ENCODE assay signal across 10 mouse cellular contexts in genomic region chr4:70536661-70537580, GRCm38 (mm10). TPM values are rescaled to one million over a fixed set of nuclear protein-coding genes. Genes with fewer than 3 reads are reported as not detected.
DNase-seq lines count a peak whose midpoint lies in the region; ATAC-seq and TF ChIP-seq lines count a peak whose summit lies in the region.
"Had no signal": no experiment of that assay in that cellular context is flagged by ENCODE, and none has a peak within 500 bp of the region (broad histone marks: within the 10 kb centered on the region; RNA-seq: fewer than 3 reads in every experiment).

No protein-coding gene starts in this region.

- no peaks in the 10 kb centered on the region for H3K36me3 ChIP-seq in liver, adult 2 months (ENCODE audit: control insufficient read depth, insufficient read depth, low read length)
- no peaks in the 10 kb centered on the region for H3K36me3 ChIP-seq in liver, embryonic 11.5 days (ENCODE audit: control insufficient read depth, insufficient read depth, low read length)
- H3K36me3 ChIP-seq in limb, embryonic 15.5 days: no peaks in the 10 kb centered on the region
- H3K36me3 ChIP-seq in stomach, postnatal 0 days (ENCODE audit: control insufficient read depth, insufficient read depth, low read length): no peaks in the 10 kb centered on the region
- H3K36me3 ChIP-seq: heart, embryonic 15.5 days; liver, embryonic 12.5 days had no signal

- DNase-seq in adrenal gland, adult (ENCODE audit: inconsistent age in 2 of 2, low spot score in 1 of 2): peak; percentile 35 to 74
- DNase-seq in adrenal gland, postnatal 25 days: no peak
- DNase-seq in liver, adult 2 months (ENCODE audit: extremely low read depth, low read depth, low spot score): peak; percentile 74
- DNase-seq in liver, embryonic 11.5 days (ENCODE audit: low spot score): no peak
- DNase-seq in stomach, postnatal 0 days (ENCODE audit: low spot score): no peak
- DNase-seq in urinary bladder, adult 18-20 months (ENCODE audit: low spot score in 2 of 2): no peak

- no peak for TF ChIP-seq CTCF in liver, adult 2 months (IDR thresholded peaks at IDR 0.05; ENCODE audit: low read depth, low read length)
- TF ChIP-seq CTCF in stomach, postnatal 0 days (IDR thresholded peaks at IDR 0.05; ENCODE audit: low read depth): no peak

- no peaks in the 10 kb centered on the region; the same call in 1 of the 2 replicates for H3K79me2 ChIP-seq in liver, adult 2 months (ENCODE audit: control insufficient read depth, insufficient read depth, low read length)

- no peak for TF ChIP-seq EP300 in stomach, postnatal 0 days (optimal IDR thresholded peaks at IDR 0.05)

- no peak overlapping the region for H3K27ac ChIP-seq in liver, adult 2 months (replicated peaks; ENCODE audit: insufficient read depth, low read depth, low read length)
- no peak overlapping the region for H3K27ac ChIP-seq in liver, embryonic 11.5 days (ENCODE audit: low read depth, low read length)
- H3K27ac ChIP-seq in limb, embryonic 15.5 days: no peak overlapping the region
- H3K27ac ChIP-seq in stomach, postnatal 0 days (replicated peaks): peak overlapping the region; percentile 31; the same call in 1 of the 2 replicates
- H3K27ac ChIP-seq: liver, embryonic 12.5 days had no signal

- H3K4me3 ChIP-seq in liver, adult 2 months (ENCODE audit: insufficient read depth, low read depth, low read length): no peak overlapping the region
- no peak overlapping the region for H3K4me3 ChIP-seq in liver, embryonic 11.5 days (ENCODE audit: low read depth, low read length)
- H3K4me3 ChIP-seq in limb, embryonic 15.5 days: no peak overlapping the region
- no peak overlapping the region for H3K4me3 ChIP-seq in stomach, postnatal 0 days (ENCODE audit: low read depth, low read length)
- H3K4me3 ChIP-seq: liver, embryonic 12.5 days had no signal

- no peak for ATAC-seq in liver, embryonic 11.5 days (replicated peaks; ENCODE audit: low FRiP score)
- ATAC-seq in limb, embryonic 15.5 days (ENCODE audit: insufficient number of reproducible peaks, low FRiP score, low TSS enrichment, low read depth): no peak
- ATAC-seq in stomach, postnatal 0 days (ENCODE audit: low FRiP score, low TSS enrichment): no peak
- no peak for ATAC-seq in inflammation-experienced regulatory T-cells, adult 6 months
- ATAC-seq: liver, embryonic 12.5 days had no signal

- no peaks in the 10 kb centered on the region for H3K9me3 ChIP-seq in liver, embryonic 11.5 days (ENCODE audit: control insufficient read depth, low read length)
- H3K9me3 ChIP-seq in limb, embryonic 15.5 days: no peaks in the 10 kb centered on the region
- no peaks in the 10 kb centered on the region for H3K9me3 ChIP-seq in stomach, postnatal 0 days (ENCODE audit: control insufficient read depth, low read length)
- H3K9me3 ChIP-seq: heart, embryonic 15.5 days; liver, embryonic 12.5 days had no signal

- 59% methylated on average over 2 of the region's 2 CpGs for WGBS in liver, adult 2 months
- WGBS in liver, embryonic 11.5 days: 39% methylated on average over 2 of the region's 2 CpGs
- 16% methylated on average over 2 of the region's 2 CpGs for WGBS in limb, embryonic 15.5 days
- 30% methylated on average over 2 of the region's 2 CpGs for WGBS in stomach, postnatal 0 days

- H3K4me2 ChIP-seq in liver, embryonic 11.5 days: no peak overlapping the region
- H3K4me2 ChIP-seq in limb, embryonic 15.5 days: 0 out of 2 replicates have a peak overlapping the region, but pooled peaks have one; percentile 71
- no peak overlapping the region for H3K4me2 ChIP-seq in stomach, postnatal 0 days (replicated peaks; ENCODE audit: low read depth)

- no peaks in the 10 kb centered on the region for H3K27me3 ChIP-seq in liver, adult 2 months (ENCODE audit: control insufficient read depth, insufficient read depth, low read length)
- H3K27me3 ChIP-seq in liver, embryonic 11.5 days (replicated peaks; ENCODE audit: control insufficient read depth, insufficient read depth, low read length): no peaks in the 10 kb centered on the region
- H3K27me3 ChIP-seq in limb, embryonic 15.5 days: no peaks in the 10 kb centered on the region
- no peaks in the 10 kb centered on the region for H3K27me3 ChIP-seq in stomach, postnatal 0 days (ENCODE audit: control insufficient read depth, insufficient read depth, low read length)
- H3K27me3 ChIP-seq: heart, embryonic 15.5 days; liver, embryonic 12.5 days had no signal

- no peak overlapping the region for H3K9ac ChIP-seq in liver, adult 2 months (ENCODE audit: low read depth, low read length)
- no peak overlapping the region for H3K9ac ChIP-seq in liver, embryonic 11.5 days (ENCODE audit: low read depth, low read length)
- no peak overlapping the region for H3K9ac ChIP-seq in limb, embryonic 15.5 days
- no peak overlapping the region for H3K9ac ChIP-seq in stomach, postnatal 0 days (ENCODE audit: low read length)
- H3K9ac ChIP-seq: liver, embryonic 12.5 days had no signal

- H3K4me1 ChIP-seq in liver, adult 2 months (ENCODE audit: control insufficient read depth, insufficient read depth, low read length): peaks cover 10% of the 10 kb centered on the region
- H3K4me1 ChIP-seq in liver, embryonic 11.5 days (replicated peaks; ENCODE audit: control insufficient read depth, insufficient read depth, low read length): peaks cover 5% of the 10 kb centered on the region
- H3K4me1 ChIP-seq in limb, embryonic 15.5 days: peaks cover 21% of the 10 kb centered on the region
- H3K4me1 ChIP-seq in stomach, postnatal 0 days (replicated peaks; ENCODE audit: control insufficient read depth, insufficient read depth): peaks cover 8% of the 10 kb centered on the region; the same call in 1 of the 2 replicates

- no peak for TF ChIP-seq POLR2A in liver, adult 2 months (IDR thresholded peaks at IDR 0.05; ENCODE audit: extremely low read depth, insufficient read depth, low read length)

RNA-seq across cellular contexts. Expression of gene Megf9, which starts 2.1 kb away (rescaled TPM):
- 25.4 and 43.8 TPM in 2 replicates for total RNA-seq in adrenal gland, postnatal 25 days (2021)
- 9.9 and 10.5 TPM in 2 replicates for total RNA-seq in liver, adult 2 months (2014; rRNA removed)
- polyA plus RNA-seq in liver, adult 2 months (2012; rRNA removed): 8.6 and 16.1 TPM in 2 replicates
- 5.0 and 6.0 TPM in 2 replicates for polyA plus RNA-seq in liver, embryonic 11.5 days (2014; fragmentation: Nextera tagmentation; extraction: Ambion mirVana)
- 11.9 and 12.9 TPM in 2 replicates for polyA plus RNA-seq in limb, embryonic 15.5 days (2015; fragmentation: Nextera tagmentation; extraction: Ambion mirVana)
- 6.3 and 6.7 TPM in 2 replicates for polyA plus RNA-seq in stomach, postnatal 0 days (2015; fragmentation: Nextera tagmentation; extraction: Ambion mirVana)
- under 1 TPM; 0.39 to 0.78 (median 0.70) TPM for polyA plus RNA-seq in inflammation-experienced regulatory T-cells, adult 6 months (2017; shearing (Covaris generic))

Comparison
In these comparisons a context has a peak if more than half of its experiments do, and no peak if none do; other contexts are left out.
1. DNase-seq: peak in adrenal gland, adult (2 of 2) and liver, adult 2 months (single experiment); none in adrenal gland, postnatal 25 days (single experiment), liver, embryonic 11.5 days (single experiment), stomach, postnatal 0 days (single experiment) and urinary bladder, adult 18-20 months (0 of 2).